Mouse (Mus musculus): ENCODE data around the gene Iba57.

GRCm38 (mm10) chr11:59208153-59208831 lies 44.8 kb upstream of the Iba57 start, which contains the start of gene 2310033P09Rik:
- no peak for TF ChIP-seq CTCF (IDR thresholded peaks at IDR 0.05; ENCODE audit: low read depth, low read length)
- no peak for TF ChIP-seq EP300 (IDR thresholded peaks at IDR 0.05; ENCODE audit: insufficient read depth, low read depth, low read length)
- peak; percentile 77 for TF ChIP-seq POLR2A (IDR thresholded peaks at IDR 0.05; ENCODE audit: insufficient read depth, low read length)
